Mouse (Mus musculus) stomach, embryonic 16.5 days (tissue): ENCODE measurements at regions not wholly inside any gene's neighbourhood (a gene's known extent, or its start where the extent isn't known, plus 50 kb on each side); places are given as distances from the start of the nearest gene placed in this dataset.

ENCODE experiments used
- ATAC-seq: fragments of 200-750 bp; cut with Nextera tagmentation; 2 replicates; pipeline ENCODE4 v1.8.0; 2017; ENCODE audit warnings: moderate number of reproducible peaks, moderate TSS enrichment; ENCODE audit not compliant: insufficient read depth, low FRiP score
- H3K27ac ChIP-seq: fragments of 300-500 bp; sonication (generic); 2 replicates; pipeline ENCODE4 v1.5.1; 2014; ENCODE audit warnings: low read length
- H3K27me3 ChIP-seq: fragments of 300-500 bp; sonication (generic); 2 replicates; pipeline ENCODE4 v1.6.1; 2014; ENCODE audit warnings: low read length, control low read depth, mixed read lengths; ENCODE audit not compliant: control insufficient read depth, insufficient read depth
- H3K36me3 ChIP-seq: fragments of 300-500 bp; sonication (generic); 2 replicates; pipeline ENCODE4 v1.6.1; 2014; ENCODE audit warnings: low read length; ENCODE audit not compliant: control insufficient read depth, insufficient read depth
- H3K4me1 ChIP-seq: fragments of 300-500 bp; sonication (generic); 2 replicates; pipeline ENCODE4 v1.6.1; 2014; ENCODE audit warnings: low read length, control low read depth, mixed read lengths; ENCODE audit not compliant: control insufficient read depth, insufficient read depth
- H3K4me2 ChIP-seq: fragments of 300-500 bp; sonication (generic); 2 replicates; pipeline ENCODE4 v1.6.1; 2014; ENCODE audit warnings: low read depth, low read length, mixed read lengths
- H3K4me3 ChIP-seq: fragments of 300-500 bp; sonication (generic); replicated peaks from 2 replicates; pipeline ENCODE4 v1.5.1; 2014; ENCODE audit warnings: mild to moderate bottlenecking, low read length
- H3K9ac ChIP-seq: fragments of 300-500 bp; sonication (generic); 2 replicates; pipeline ENCODE4 v1.6.1; 2014; ENCODE audit warnings: low read length
- H3K9me3 ChIP-seq: fragments of 300-500 bp; sonication (generic); replicated peaks from 2 replicates; pipeline ENCODE4 v1.6.1; 2016; ENCODE audit warnings: low read length, control low read depth; ENCODE audit not compliant: control insufficient read depth
- WGBS: fragments of 180-500 bp; shearing (Covaris S2); extraction: QIAGEN DNeasy Blood & Tissue Kit; methylation state at CpG from one replicate; pipeline ENCODE4 v1.1.7; 2014; 5-methylcytosine and 5-hydroxymethylcytosine counted together

DNA sequence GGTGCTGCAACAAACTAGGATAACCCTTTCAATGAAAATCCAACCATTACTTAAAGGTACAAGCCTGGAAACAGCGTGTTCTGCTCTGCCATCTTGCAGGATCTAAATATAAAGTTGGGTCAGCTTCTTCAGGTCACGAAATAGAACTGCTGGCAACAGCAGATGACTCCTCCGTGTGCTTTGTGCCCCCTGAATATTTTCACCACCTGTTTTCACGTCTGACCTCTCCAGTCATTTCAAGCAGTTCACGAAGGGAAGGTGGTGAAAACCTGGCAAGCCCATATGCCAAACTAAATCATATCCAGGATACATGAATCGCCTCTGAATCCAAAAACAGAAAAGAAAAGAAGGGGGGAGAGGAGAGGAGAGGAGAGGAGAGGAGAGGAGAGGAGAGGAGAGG is 133.3 kb downstream of the 1190002N15Rik start:
- no peak overlapping the region for H3K4me3 ChIP-seq
- H3K27ac ChIP-seq = no peak overlapping the region
- H3K9me3 ChIP-seq = no peaks in the 10 kb centered on the region
- WGBS = 72% methylated on average over 6 of the region's 6 CpGs
- H3K4me1 ChIP-seq = no peaks in the 10 kb centered on the region; the same call in 1 of the 2 replicates
- no peak overlapping the region for H3K9ac ChIP-seq
- no peak for ATAC-seq
- H3K4me2 ChIP-seq = no peak overlapping the region
- H3K36me3 ChIP-seq = no peaks in the 10 kb centered on the region
- H3K27me3 ChIP-seq = no peaks in the 10 kb centered on the region

- Histone ChIP-seq H3K9ac (no peak overlapping the region), H3K4me3 (no peak overlapping the region), H3K36me3 (no peaks in the 10 kb centered on the region), H3K4me2 (no peak overlapping the region), H3K27me3 (no peaks in the 10 kb centered on the region), H3K27ac (no peak overlapping the region), H3K4me1 (no peaks in the 10 kb centered on the region), H3K9me3 (no peaks in the 10 kb centered on the region)
- ATAC-seq = no peak
- 83% methylated on average over 1 of the region's 1 CpGs for WGBS
Observed at GRCm38 (mm10) chr9:94400596-94400995, 137.3 kb downstream of the 1190002N15Rik start.

DNA sequence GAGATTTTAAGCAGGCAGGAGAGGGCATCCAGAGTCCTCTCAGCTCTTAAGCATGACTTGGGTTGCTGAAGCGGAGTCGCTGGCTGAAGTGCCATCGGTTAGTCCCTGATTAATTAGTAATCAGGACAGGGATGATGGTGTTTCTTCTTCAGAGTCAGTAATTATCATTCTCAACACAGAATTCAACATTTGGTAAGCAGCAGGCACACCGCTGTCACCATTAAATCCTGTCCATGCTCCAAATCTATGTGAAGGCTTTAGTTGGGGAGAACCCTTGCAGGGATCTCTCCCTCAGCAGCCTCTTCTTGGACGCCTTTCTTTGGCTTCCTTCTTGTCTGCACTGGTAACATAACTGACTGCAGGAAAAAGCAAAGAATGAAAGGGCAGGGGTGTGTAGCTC is 142.7 kb downstream of the 1190002N15Rik start:
- Histone ChIP-seq H3K4me1 (no peaks in the 10 kb centered on the region), H3K27me3 (no peaks in the 10 kb centered on the region), H3K4me2 (no peak overlapping the region), H3K9me3 (no peaks in the 10 kb centered on the region), H3K4me3 (no peak overlapping the region), H3K27ac (no peak overlapping the region), H3K36me3 (no peaks in the 10 kb centered on the region), H3K9ac (no peak overlapping the region)
- no peak for ATAC-seq
- 80% methylated on average over 5 of the region's 5 CpGs for WGBS

GRCm38 (mm10) chr9:94386190-94386589 is 151.7 kb downstream of the 1190002N15Rik start:
- no peak overlapping the region for H3K4me3 ChIP-seq
- H3K36me3 ChIP-seq = no peaks in the 10 kb centered on the region
- H3K4me1 ChIP-seq = no peaks in the 10 kb centered on the region
- H3K9ac ChIP-seq = no peak overlapping the region
- H3K4me2 ChIP-seq = no peak overlapping the region
- no peaks in the 10 kb centered on the region for H3K27me3 ChIP-seq
- no peak overlapping the region for H3K27ac ChIP-seq
- no peak for ATAC-seq
- H3K9me3 ChIP-seq = no peaks in the 10 kb centered on the region

DNA sequence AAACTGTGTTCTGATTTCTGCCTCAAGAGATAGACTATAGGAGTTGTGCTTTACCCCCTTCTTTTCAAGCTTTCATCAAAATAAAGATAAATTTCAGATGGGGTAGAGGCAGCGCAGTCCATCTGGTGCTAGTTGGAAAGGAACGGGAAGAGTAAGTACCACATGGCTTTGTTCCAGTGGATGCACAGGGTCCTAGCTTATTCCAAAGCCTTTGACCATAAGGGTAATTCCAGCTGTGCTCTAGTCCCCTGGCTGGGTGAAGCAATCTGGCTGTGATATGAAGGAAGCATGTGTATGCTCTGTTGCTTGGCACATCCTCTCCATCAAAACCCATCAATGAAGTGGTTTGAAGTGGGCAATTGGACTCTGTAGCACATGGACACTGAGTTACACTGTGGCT is 155.6 kb downstream of the 1190002N15Rik start:
- H3K4me1 ChIP-seq = no peaks in the 10 kb centered on the region

DNA sequence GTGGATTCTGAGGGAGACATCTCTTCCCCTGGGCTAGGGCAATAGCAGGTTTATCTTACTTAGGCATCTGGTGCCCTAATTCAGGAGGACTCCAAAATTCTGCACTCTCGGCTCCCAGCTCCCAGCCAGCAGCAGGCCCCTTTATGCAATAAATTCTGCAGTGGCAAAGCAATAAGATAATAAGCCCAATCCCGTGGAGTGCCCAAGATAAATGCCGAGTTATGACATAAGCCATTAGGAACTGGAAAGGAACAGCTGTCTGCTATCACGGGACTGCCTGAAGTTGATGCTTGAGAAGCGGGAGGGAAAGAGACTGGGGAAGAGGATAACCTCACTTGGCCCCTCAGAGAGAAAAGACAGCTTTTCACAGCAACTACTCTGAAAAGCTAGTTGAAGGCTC is 159.0 kb downstream of the 1190002N15Rik start:
- no peaks in the 10 kb centered on the region for H3K36me3 ChIP-seq
- 22% methylated on average over 5 of the region's 5 CpGs for WGBS
- no peak overlapping the region for H3K4me3 ChIP-seq
- H3K4me2 ChIP-seq = no peak overlapping the region
- H3K9ac ChIP-seq = no peak overlapping the region
- no peaks in the 10 kb centered on the region for H3K4me1 ChIP-seq
- no peak overlapping the region for H3K27ac ChIP-seq
- H3K9me3 ChIP-seq = no peaks in the 10 kb centered on the region
- no peaks in the 10 kb centered on the region for H3K27me3 ChIP-seq
- ATAC-seq = peak; percentile 50; the same call in 1 of the 2 replicates

More for the DNA sequence above, 155.6 kb downstream of the 1190002N15Rik start:
- Histone ChIP-seq H3K9me3 (no peaks in the 10 kb centered on the region), H3K4me3 (no peak overlapping the region), H3K4me2 (no peak overlapping the region), H3K27me3 (no peaks in the 10 kb centered on the region), H3K27ac (no peak overlapping the region), H3K9ac (no peak overlapping the region), H3K36me3 (no peaks in the 10 kb centered on the region)
- ATAC-seq = no peak
- 75% methylated on average over 2 of the region's 2 CpGs for WGBS

DNA sequence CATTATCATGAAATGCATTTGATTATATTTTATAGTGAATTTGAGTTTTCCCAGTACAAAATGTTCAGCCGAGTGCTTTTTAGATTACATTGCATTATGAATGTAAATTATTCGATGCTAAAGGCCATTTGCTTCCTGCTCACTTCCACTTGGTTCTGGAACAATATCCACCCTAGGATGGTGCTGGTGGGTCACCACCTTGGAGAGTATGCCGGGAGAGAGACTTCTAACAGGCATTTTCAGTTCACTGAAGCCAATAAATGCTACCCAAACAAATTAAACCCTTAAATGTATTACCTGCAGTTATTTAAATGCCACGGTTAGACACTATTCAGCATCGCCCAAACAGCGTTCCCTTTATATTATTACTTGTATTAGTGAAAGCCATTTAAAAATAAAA is 159.6 kb downstream of the 1190002N15Rik start:
- no peak for ATAC-seq
- no peaks in the 10 kb centered on the region for H3K27me3 ChIP-seq
- 82% methylated on average over 6 of the region's 6 CpGs for WGBS

GRCm38 (mm10) chr9:94377346-94378039 is 160.4 kb downstream of the 1190002N15Rik start:
- 64% methylated on average over 7 of the region's 7 CpGs for WGBS
- H3K4me2 ChIP-seq = no peak overlapping the region
- no peak overlapping the region for H3K27ac ChIP-seq
- H3K27me3 ChIP-seq = no peaks in the 10 kb centered on the region
- no peaks in the 10 kb centered on the region for H3K36me3 ChIP-seq
- H3K4me1 ChIP-seq = no peaks in the 10 kb centered on the region
- no peak for ATAC-seq
- no peak overlapping the region for H3K9ac ChIP-seq
- no peaks in the 10 kb centered on the region for H3K9me3 ChIP-seq
- H3K4me3 ChIP-seq = no peak overlapping the region

More for the DNA sequence above, 159.6 kb downstream of the 1190002N15Rik start:
- no peak overlapping the region for H3K4me3 ChIP-seq
- no peak overlapping the region for H3K4me2 ChIP-seq
- H3K27ac ChIP-seq = no peak overlapping the region
- no peaks in the 10 kb centered on the region for H3K4me1 ChIP-seq
- H3K9ac ChIP-seq = no peak overlapping the region
- H3K9me3 ChIP-seq = no peaks in the 10 kb centered on the region
- no peaks in the 10 kb centered on the region for H3K36me3 ChIP-seq

GRCm38 (mm10) chr9:94370976-94371375 is 166.9 kb downstream of the 1190002N15Rik start:
- no peak for ATAC-seq

More at GRCm38 (mm10) chr9:94370976-94371375, 166.9 kb downstream of the 1190002N15Rik start:
- H3K9ac ChIP-seq = no peak overlapping the region
- H3K4me1 ChIP-seq = no peaks in the 10 kb centered on the region
- H3K4me2 ChIP-seq = no peak overlapping the region
- no peaks in the 10 kb centered on the region for H3K9me3 ChIP-seq
- H3K4me3 ChIP-seq = no peak overlapping the region
- 74% methylated on average over 2 of the region's 2 CpGs for WGBS
- H3K36me3 ChIP-seq = no peaks in the 10 kb centered on the region
- H3K27me3 ChIP-seq = no peaks in the 10 kb centered on the region
- H3K27ac ChIP-seq = no peak overlapping the region
